Mouse (Mus musculus): ENCODE measurements at regions not wholly inside any gene's neighbourhood (a gene's known extent, or its start where the extent isn't known, plus 50 kb on each side); places are given as distances from the start of the nearest gene placed in this dataset.

- TF ChIP-seq POLR2A (IDR thresholded peaks at IDR 0.05; ENCODE audit: borderline replicate concordance, extremely low read depth, low read depth, low read length) (no peak), CTCF (IDR thresholded peaks at IDR 0.05; ENCODE audit: insufficient read depth, low read length) (no peak)
Observed at GRCm38 (mm10) chr16:87242027-87242426, 112.0 kb upstream of the N6amt1 start.

Measured in lung, adult 2 months (tissue).